ENCODE assay signal across 7 mouse cellular contexts in the genomic region with DNA sequence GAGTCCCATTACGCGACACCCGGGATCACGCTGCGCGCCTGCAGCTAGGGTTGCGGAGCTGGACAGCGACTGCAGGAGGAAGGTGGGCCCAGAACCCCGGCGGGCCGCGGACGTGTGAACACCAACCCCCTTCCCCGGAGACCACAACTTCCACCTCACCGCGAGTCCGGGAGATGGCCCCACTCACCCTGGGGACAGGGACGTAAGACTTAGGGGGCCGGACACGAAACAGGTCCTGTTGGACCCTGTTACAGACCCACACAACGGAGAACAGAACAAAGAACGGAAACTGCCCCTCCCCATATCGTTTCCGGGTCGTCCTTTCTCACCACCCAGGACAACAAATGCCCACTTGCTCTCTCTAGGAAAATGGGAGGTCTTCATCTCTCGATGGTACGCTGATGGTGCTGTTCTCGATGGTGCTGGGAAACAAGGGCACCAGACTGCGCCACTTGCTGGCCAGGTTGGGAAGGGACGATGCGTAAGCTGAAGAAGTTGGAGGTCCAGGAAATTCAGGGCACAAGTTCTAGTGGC. TPM values are rescaled to one million over a fixed set of nuclear protein-coding genes. Genes with fewer than 3 reads are reported as not detected.
DNase-seq lines count a peak whose midpoint lies in the region; ATAC-seq lines count a peak whose summit lies in the region.

A gene (minus strand): TSS at position 302 of the 534 bp plus-strand sequence.

- H3K4me1 ChIP-seq in intestine, embryonic 14.5 days (replicated peaks; ENCODE audit: control insufficient read depth, insufficient read depth, low read length): peaks cover 4% of the 10 kb centered on the region; the same call in 1 of the 2 replicates

- peak within 1 kb of the TSS; percentile 96 for H3K4me3 ChIP-seq in intestine, embryonic 14.5 days (ENCODE audit: low read depth, low read length)

- peak within 1 kb of the TSS; percentile 79 for H3K4me2 ChIP-seq in intestine, embryonic 14.5 days (ENCODE audit: low read length)

- peaks cover 24% of the 10 kb centered on the region for H3K36me3 ChIP-seq in intestine, embryonic 14.5 days (ENCODE audit: control insufficient read depth, insufficient read depth, low read length)

- ATAC-seq in intestine, embryonic 14.5 days (replicated peaks; ENCODE audit: low FRiP score, low TSS enrichment, low read depth): peak; percentile 97

- peak within 1 kb of the TSS; percentile 88 for H3K27ac ChIP-seq in intestine, embryonic 14.5 days (ENCODE audit: low read depth)

- WGBS in intestine, embryonic 14.5 days: under 1% methylated on average over 31 of the region's 31 CpGs

- H3K27me3 ChIP-seq in intestine, embryonic 14.5 days (replicated peaks; ENCODE audit: control insufficient read depth, insufficient read depth, low read length): no peaks in the 10 kb centered on the region

- peak; percentile 93 for DNase-seq in adrenal gland, adult 2 months
- peak; percentile 94 for DNase-seq in embryo, embryonic 11 days
- peak; percentile 85 for DNase-seq in gastrocnemius, postnatal 25 days
- DNase-seq in intestine, embryonic 14.5 days (ENCODE audit: low spot score): peak; percentile 95
- DNase-seq in left cerebral cortex, postnatal 14 days (ENCODE audit: low spot score in 2 of 2): peak; percentile 89 to 96
- peak; percentile 95 for DNase-seq in mesoderm, embryonic 11.5 days (ENCODE audit: low read depth, low spot score)
- peak; percentile 89 to 92 for DNase-seq in right cerebral cortex, postnatal 36 days (ENCODE audit: low spot score in 2 of 2)

- intact Hi-C loops in left cerebral cortex, postnatal 14 days (cut with DNase I): loop anchor here (5.0 kb wide), 1 partner anchor 368 kb away; a partner anchor contains a TSS

- H3K9me3 ChIP-seq in intestine, embryonic 14.5 days (ENCODE audit: control insufficient read depth, low read length): no peaks in the 10 kb centered on the region

- peak within 1 kb of the TSS; percentile 94 for H3K9ac ChIP-seq in intestine, embryonic 14.5 days (ENCODE audit: low read length)

RNA-seq across cellular contexts. Expression of the gene that starts here (rescaled TPM):
- 10 to 100 TPM; 11.0 to 11.5 TPM for total RNA-seq in adrenal gland, adult 2 months (2021)
- 6.2 and 10.5 TPM in 2 replicates for polyA plus RNA-seq in adrenal gland, adult 2 months (2012; rRNA removed)
- total RNA-seq in gastrocnemius, postnatal 25 days (2021): 1 to 10 TPM; 4.0 to 4.4 TPM
- polyA plus RNA-seq in intestine, embryonic 14.5 days (2014; fragmentation: Nextera tagmentation; extraction: Ambion mirVana): 14.5 and 15.1 TPM in 2 replicates
- total RNA-seq in left cerebral cortex, postnatal 14 days (2021): 1 to 10 TPM; 8.9 to 9.2 TPM

Comparison
In these comparisons a context has a peak if more than half of its experiments do, and no peak if none do; other contexts are left out.
1. Peak in every context shown above with its lines: DNase-seq, ATAC-seq, H3K4me3 ChIP-seq and H3K27ac ChIP-seq.